Mouse (Mus musculus) thymus, postnatal 14 days (tissue): Measurements from ENCODE around the gene H2-M10.6.
"Not testable (repeated sequence)": the region's sequence is repeated elsewhere in the genome, so short reads cannot be mapped to it uniquely, and the experiment has no call there.

Source experiments
- DNase-seq: peaks from one replicate; pipeline ENCODE4 v3.0.0; 2021

H2-M10.6 gene

GRCm38 (mm10) chr17:36811871-36812270, at the start of gene H2-M10.6:
H2-M10.6 (plus strand) TSS chr17:36812171.
- no peak for DNase-seq

GRCm38 (mm10) chr17:36763816-36764215, 48.2 kb upstream of the H2-M10.6 start:
- DNase-seq, result no peak

- DNase-seq, result peak; percentile 29
These were observed 47.7 kb upstream of the H2-M10.6 start for GRCm38 (mm10) chr17:36764244-36764643.

- DNase-seq, result not testable (repeated sequence)
These were observed 46.6 kb upstream of the H2-M10.6 start for GRCm38 (mm10) chr17:36765403-36765802.

DNA sequence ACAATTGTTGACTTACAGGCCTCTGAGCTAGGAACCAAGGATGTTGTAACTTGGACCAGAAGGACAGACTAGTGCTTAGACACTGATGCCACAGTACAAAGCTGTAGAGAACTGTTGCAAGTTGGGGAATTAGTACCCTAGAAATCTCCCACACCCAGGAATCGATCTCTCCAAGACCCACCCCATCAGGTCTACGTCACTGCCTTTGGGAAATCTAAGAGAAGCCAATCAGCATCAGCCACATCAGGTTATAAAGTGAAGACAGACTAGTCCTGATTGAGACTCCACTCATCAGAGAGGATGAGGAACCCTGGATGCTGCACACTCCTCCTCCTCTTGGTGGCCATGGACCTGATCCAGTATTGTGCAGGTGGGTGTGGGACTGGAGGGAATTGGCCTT, 39.4 kb upstream of the H2-M10.6 start, which contains the start of gene H2-M10.5:
Gene H2-M10.5, plus strand, starts transcription at position 301 of the 400 bp plus-strand sequence.
- not testable (repeated sequence) for DNase-seq

- no peak for DNase-seq
These were observed 30.4 kb upstream of the H2-M10.6 start for GRCm38 (mm10) chr17:36781533-36781932.

DNA sequence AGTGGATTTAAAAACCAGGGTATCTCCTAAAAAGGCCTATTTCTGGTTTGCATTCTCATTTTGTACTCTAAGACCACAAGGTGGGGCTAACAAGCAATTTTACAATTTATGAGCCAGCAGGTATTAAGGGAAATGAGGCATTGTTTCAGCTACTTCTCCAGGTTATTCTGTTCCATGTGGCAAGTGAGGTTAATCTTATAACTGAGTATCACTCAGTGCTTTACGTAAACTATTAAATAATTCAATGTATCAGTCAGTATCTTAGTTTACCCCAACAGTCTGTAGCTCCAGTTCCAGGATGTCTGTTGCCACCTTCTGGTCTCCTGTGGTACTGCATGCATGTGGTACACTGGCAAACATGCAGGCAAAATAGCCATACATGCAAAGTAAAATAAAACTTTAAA, 25.5 kb upstream of the H2-M10.6 start:
- peak; percentile 35 for DNase-seq

GRCm38 (mm10) chr17:36788351-36788750, 23.6 kb upstream of the H2-M10.6 start:
- no peak for DNase-seq

- peak; percentile 78 for DNase-seq
These were observed 23.2 kb upstream of the H2-M10.6 start for GRCm38 (mm10) chr17:36788801-36789200.

GRCm38 (mm10) chr17:36799493-36799892, 12.5 kb upstream of the H2-M10.6 start:
- DNase-seq, result no peak

DNA sequence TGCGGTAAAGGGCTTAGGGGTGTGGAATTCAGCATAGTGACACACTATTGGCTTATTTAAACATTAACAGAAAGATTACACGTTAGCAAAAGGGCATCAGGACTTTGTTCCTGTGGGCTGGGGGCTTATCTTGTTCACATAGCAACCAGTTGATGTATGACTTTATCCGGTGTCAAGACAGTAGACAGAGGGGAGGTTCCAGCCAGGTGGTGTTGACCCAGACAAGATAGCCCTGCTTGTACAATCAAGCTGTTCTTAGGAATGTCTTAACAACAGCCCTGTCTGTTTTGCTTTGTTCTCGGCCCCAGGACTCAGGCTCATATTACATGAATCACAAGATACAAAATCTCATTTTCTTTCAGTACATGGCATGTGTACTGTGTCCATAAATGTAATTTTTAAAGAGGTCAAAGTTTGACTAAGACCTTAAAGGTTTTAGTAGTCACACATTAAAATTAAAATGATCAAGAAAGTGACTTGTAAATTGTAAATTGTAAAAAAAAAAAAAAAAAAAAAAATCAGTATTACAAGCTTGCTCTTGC, 12.0 kb upstream of the H2-M10.6 start:
- not testable (repeated sequence) for DNase-seq

DNA sequence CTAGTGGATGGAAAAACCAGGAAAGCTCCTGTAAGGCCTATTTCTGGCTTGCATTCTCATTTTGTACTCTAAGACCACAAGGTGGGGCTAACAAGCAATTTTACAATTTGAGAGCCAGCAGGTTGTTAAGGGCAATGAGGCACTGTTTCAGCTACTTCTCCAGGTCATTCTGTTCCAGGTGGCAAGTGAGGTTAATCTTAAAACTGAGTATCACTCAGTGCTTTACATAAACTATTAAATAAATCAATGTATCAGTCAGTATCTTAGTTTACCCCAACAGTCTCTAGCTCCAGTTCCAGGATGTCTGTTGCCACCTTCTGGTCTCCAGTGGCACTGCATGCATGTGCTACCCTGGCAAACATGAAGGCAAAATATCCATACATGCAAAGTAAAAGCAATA, 12.0 kb downstream of the H2-M10.6 start:
- peak; percentile 70 for DNase-seq

GRCm38 (mm10) chr17:36825525-36825924, 13.6 kb downstream of the H2-M10.6 start:
- DNase-seq, result peak; percentile 41

GRCm38 (mm10) chr17:36826002-36826401, 14.0 kb downstream of the H2-M10.6 start:
- peak; percentile 88 for DNase-seq

GRCm38 (mm10) chr17:36828488-36828887, 16.5 kb downstream of the H2-M10.6 start:
- no peak for DNase-seq

DNA sequence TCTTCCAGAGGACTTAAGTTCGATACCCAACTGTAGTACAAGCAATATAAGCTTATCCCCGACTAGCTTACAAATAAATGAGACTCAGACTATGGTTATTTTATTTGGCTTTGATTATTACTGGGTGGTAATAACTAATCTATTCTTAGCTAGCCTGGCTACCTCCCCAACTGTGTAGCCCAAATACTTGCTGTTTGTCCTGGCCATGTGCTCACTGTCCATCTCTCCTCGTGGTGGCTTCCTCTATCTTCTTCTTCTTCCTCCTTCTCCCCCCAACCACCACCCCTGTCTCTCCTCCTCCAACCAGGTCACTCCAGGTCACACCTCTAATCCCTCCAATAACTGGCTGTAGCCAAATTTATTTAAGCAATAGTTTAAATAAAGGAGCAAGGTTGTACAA, 18.5 kb downstream of the H2-M10.6 start:
- DNase-seq, result no peak

GRCm38 (mm10) chr17:36832694-36833093, 20.7 kb downstream of the H2-M10.6 start:
- DNase-seq, result no peak

GRCm38 (mm10) chr17:36835591-36836426, 23.8 kb downstream of the H2-M10.6 start:
- DNase-seq, result peak; percentile 74

- no peak for DNase-seq
These were observed 24.4 kb downstream of the H2-M10.6 start for GRCm38 (mm10) chr17:36836427-36836812.

GRCm38 (mm10) chr17:36836874-36837647, 25.1 kb downstream of the H2-M10.6 start, which contains the start of gene Trim26:
Trim26 (plus strand) TSS chr17:36837134.
- DNase-seq, result peak; percentile 95

DNA sequence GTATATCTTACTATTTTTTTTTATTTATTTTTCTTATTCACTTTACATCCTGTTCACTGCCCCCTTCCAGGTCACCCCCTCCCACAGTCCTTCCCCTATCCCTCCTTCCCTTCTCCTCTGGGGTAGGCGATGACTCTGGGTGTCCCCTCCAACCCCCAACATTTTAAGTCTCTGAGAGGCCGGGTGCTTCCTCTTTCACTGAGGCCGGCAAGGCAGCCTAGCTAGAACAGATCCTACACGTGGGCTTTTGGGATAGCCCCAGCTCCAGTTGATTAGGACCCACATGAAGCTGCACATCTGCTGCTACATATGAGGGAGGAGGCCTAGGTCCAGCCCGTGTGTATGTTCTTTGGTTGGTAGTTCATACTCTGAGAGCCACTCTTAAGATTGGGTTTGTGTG, 27.0 kb downstream of the H2-M10.6 start:
- DNase-seq, result no peak

DNA sequence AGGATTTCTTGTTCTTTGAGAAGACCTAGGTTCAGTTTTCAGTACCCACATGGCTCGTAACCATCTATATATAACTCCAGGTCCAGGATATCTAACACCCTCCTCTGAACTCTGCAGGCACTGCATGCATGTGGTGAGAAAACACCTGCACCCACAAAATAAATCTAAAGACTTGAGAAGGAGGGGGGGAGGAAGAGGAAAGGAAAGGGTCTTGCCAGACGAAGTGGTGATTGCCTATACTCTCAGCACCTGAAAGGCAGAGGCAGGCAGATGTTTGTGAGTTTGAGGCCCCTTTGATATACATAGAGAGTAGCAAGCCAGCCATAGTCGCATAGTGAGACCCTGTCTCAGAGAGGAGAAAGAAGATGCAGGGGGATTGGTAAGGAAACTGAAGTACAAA, 28.0 kb downstream of the H2-M10.6 start:
- DNase-seq, result peak; percentile 45

DNA sequence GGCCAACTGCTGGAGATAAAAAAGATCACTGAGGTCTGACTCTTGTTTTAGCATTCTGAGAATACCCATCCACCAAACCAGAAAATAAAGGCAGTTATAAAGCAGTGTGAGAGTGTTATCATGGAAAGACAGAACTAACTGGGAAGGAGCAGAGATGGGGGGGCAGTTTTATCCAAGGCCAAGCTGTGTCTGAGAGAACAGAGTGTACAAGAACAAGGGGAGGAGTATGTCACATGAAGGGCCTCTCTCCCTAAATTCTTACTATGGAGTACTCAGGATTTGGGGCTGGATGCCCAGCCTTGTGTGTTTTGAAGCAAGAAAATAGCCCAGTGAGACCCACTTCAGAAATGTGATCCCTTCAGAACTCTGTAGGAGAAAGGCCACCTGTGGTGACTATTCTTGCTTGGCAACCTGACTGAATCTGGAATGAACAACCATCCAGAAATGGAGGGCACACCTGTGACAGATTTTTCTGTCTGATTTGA, 29.0 kb downstream of the H2-M10.6 start:
- DNase-seq, result no peak
